Mouse (Mus musculus) midbrain, embryonic 14.5 days (tissue): ENCODE measurements around the gene Gm20388. TPM values are rescaled to one million over a fixed set of nuclear protein-coding genes. Genes with fewer than 3 reads are reported as not detected.
A peak's percentile ranks its signal among the peaks of the same experiment; 100 is the strongest.
"Not testable (repeated sequence)": the region's sequence is repeated elsewhere in the genome, so short reads cannot be mapped to it uniquely, and the experiment has no call there.

ENCODE experiments used
- ATAC-seq: fragments of 200-750 bp; cut with Nextera tagmentation; 2 replicates; pipeline ENCODE4 v1.8.0; 2017; ENCODE audit warnings: moderate number of reproducible peaks, moderate library complexity; ENCODE audit not compliant: low FRiP score, low TSS enrichment
- DNase-seq: peaks from one replicate; pipeline ENCODE4 v3.0.0-alpha.2; 2015
- H3K27ac ChIP-seq: fragments of 300-500 bp; sonication (generic); replicated peaks from 2 replicates; pipeline ENCODE4 v1.5.1; 2014; ENCODE audit warnings: mild to moderate bottlenecking, low read depth, low read length, moderate library complexity
- H3K27me3 ChIP-seq: fragments of 300-500 bp; sonication (generic); 2 replicates; pipeline ENCODE4 v1.6.1; 2014; ENCODE audit warnings: low read length, control low read depth, mixed read lengths; ENCODE audit not compliant: control insufficient read depth, insufficient read depth
- H3K36me3 ChIP-seq: fragments of 300-500 bp; sonication (generic); 2 replicates; pipeline ENCODE4 v1.6.1; 2014; ENCODE audit warnings: low read length, control low read depth; ENCODE audit not compliant: control insufficient read depth, insufficient read depth
- H3K4me1 ChIP-seq: fragments of 300-500 bp; sonication (generic); 2 replicates; pipeline ENCODE4 v1.6.1; 2014; ENCODE audit warnings: mild to moderate bottlenecking, antibody characterized with exemption, low read length, control low read depth; ENCODE audit not compliant: control insufficient read depth, insufficient read depth
- H3K4me2 ChIP-seq: fragments of 300-500 bp; sonication (generic); 2 replicates; pipeline ENCODE4 v1.6.1; 2014; ENCODE audit warnings: mild to moderate bottlenecking, low read length, moderate library complexity
- H3K4me3 ChIP-seq: fragments of 300-500 bp; sonication (generic); replicated peaks from 2 replicates; pipeline ENCODE4 v1.5.1; 2014; ENCODE audit warnings: low read depth, low read length
- H3K9ac ChIP-seq: fragments of 300-500 bp; sonication (generic); replicated peaks from 2 replicates; pipeline ENCODE4 v1.6.1; 2014; ENCODE audit warnings: mild to moderate bottlenecking, low read length, moderate library complexity
- H3K9me3 ChIP-seq: fragments of 300-500 bp; sonication (generic); 2 replicates; pipeline ENCODE4 v1.6.1; 2016; ENCODE audit warnings: low read length, control low read depth, mixed read lengths; ENCODE audit not compliant: control insufficient read depth
- WGBS: fragments of 180-500 bp; shearing (Covaris S2); extraction: QIAGEN DNeasy Blood & Tissue Kit; methylation state at CpG from one replicate; pipeline ENCODE4 v1.1.7; 2014; 5-methylcytosine and 5-hydroxymethylcytosine counted together
- polyA plus RNA-seq: library from polyadenylated mRNA; unstranded; fragments of >200 nt; fragmentation: Nextera tagmentation; extraction: Ambion mirVana; gene quantifications from 2 replicates; pipeline ENCODE4 v1.2.1, GENCODE M21; 2014

Gm20388 gene
- polyA plus RNA-seq, 1 experiment from 2014 or later, result 4.1 TPM

DNA sequence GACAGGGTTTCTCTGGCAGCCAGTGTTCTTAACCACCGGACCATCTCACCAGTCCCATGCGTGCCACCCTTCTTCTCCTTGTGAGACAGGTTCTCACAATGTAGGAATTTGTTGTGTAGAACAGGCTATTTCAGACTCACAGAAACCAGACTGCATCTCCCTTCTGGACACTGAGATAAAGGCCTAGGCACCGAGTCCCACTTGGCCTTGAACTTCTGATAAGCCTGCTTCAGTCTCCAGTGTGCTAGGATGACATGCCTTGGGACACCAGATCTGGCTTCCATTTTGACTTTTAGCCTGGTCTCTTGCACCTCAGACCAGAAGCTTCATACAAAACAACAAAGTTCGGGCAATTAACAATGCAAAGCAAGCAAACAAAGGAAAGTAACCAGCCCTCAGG, 1678.1 kb downstream of the Gm20388 start:
- ATAC-seq (no peak), DNase-seq (no peak)
- Histone ChIP-seq H3K27me3 (no peaks in the 10 kb centered on the region), H3K9me3 (no peaks in the 10 kb centered on the region), H3K4me3 (no peak overlapping the region), H3K4me2 (no peak overlapping the region), H3K9ac (no peak overlapping the region), H3K4me1 (peaks cover 27% of the 10 kb centered on the region), H3K27ac (no peak overlapping the region), H3K36me3 (peaks cover 4% of the 10 kb centered on the region)
- WGBS, result 92% methylated on average over 4 of the region's 4 CpGs

DNA sequence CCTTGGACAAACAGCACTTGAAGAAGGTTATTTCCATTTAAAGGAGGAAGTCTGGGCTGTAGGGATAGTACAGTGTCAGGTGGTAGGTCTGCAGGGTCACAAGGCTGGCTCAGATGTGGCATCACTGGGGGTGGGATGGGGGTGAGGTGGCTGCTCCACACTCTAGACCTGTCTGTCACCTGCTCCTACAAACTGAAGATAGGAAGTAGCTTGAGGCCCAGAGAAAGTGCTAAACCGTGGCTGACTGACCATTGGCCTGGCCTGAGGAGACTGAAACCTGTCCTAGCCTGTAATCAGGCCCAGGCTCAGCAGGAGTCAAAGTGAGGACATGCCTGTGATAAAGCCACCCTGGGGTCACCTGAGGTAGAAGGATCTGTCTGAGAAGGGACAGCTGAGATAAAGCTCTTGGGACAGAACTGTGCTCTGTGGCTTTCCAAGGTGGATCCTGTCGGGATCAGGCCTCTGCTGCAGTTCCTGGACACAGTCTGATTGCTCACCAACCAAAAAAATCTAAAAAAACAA, 1678.6 kb downstream of the Gm20388 start:
- Histone ChIP-seq H3K4me3 (no peak overlapping the region), H3K27ac (no peak overlapping the region), H3K27me3 (no peaks in the 10 kb centered on the region), H3K4me2 (no peak overlapping the region; the same call in 1 of the 2 replicates), H3K4me1 (peaks cover 27% of the 10 kb centered on the region), H3K9me3 (no peaks in the 10 kb centered on the region), H3K9ac (no peak overlapping the region), H3K36me3 (peaks cover 9% of the 10 kb centered on the region)
- no peak for ATAC-seq
- no peak for DNase-seq
- WGBS, result 38% methylated on average over 2 of the region's 2 CpGs

DNA sequence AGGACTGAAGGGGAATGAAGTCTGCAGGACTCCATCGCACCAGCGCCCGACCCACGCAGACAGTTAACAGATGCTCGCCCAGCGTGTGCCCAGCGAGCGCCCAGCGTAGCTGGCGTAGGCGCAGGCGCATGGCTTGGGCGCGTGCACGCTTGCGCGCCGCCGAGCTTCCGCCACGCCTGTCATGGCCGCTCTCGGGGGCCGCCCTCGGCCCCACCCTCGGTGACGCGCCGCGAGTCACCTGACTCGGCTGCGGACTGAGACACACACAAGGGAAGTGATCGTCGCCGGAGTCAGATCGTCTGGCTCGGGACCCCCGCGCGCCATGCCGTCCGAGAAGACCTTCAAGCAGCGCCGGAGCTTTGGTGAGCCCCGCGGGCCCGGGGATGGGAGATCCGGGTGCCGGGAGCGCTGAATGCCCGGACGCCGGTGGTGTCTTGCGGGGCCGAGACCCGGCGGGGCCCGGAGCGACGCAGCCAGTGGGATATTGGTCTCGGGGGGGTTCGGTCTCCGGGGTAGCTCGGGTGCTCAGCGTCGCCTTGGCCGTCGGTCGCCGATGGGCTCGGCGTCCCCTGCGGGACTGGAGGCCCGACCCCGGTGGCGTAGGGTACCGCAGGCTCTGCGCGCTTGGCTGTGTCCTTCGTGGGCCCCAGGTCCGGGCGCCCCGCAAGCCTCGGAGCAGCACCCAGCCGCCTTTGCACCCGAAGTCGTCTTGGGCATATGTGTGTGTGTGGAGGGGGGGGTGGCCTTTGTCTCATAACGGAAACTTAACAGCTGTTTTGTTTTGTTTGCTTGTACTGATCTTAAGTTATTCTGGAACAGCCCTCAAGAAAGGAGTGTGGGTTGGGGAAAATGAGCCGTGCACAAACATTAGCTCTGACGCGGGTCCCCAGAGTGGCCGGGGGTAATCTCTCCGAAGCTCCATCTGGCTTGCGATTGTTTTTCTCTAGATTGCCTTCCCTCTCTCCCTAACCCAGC, 1679.8 kb downstream of the Gm20388 start, which contains the start of gene Map1lc3b:
TSS of gene Map1lc3b (plus strand) at position 159 of the 975 bp plus-strand sequence.
- peaks cover 20% of the 10 kb centered on the region for H3K36me3 ChIP-seq
- H3K9ac ChIP-seq, result peak within 1 kb of the TSS; percentile 88
- H3K27ac ChIP-seq, result peak within 1 kb of the TSS; percentile 78
- peak; percentile 99 for DNase-seq
- peaks cover 27% of the 10 kb centered on the region for H3K4me1 ChIP-seq
- peak within 1 kb of the TSS; percentile 92 for H3K4me3 ChIP-seq
- no peaks in the 10 kb centered on the region for H3K9me3 ChIP-seq
- H3K27me3 ChIP-seq, result no peaks in the 10 kb centered on the region
- H3K4me2 ChIP-seq, result peak within 1 kb of the TSS; percentile 93
- ATAC-seq, result peak; percentile 86
- under 1% methylated on average over 94 of the region's 94 CpGs for WGBS

DNA sequence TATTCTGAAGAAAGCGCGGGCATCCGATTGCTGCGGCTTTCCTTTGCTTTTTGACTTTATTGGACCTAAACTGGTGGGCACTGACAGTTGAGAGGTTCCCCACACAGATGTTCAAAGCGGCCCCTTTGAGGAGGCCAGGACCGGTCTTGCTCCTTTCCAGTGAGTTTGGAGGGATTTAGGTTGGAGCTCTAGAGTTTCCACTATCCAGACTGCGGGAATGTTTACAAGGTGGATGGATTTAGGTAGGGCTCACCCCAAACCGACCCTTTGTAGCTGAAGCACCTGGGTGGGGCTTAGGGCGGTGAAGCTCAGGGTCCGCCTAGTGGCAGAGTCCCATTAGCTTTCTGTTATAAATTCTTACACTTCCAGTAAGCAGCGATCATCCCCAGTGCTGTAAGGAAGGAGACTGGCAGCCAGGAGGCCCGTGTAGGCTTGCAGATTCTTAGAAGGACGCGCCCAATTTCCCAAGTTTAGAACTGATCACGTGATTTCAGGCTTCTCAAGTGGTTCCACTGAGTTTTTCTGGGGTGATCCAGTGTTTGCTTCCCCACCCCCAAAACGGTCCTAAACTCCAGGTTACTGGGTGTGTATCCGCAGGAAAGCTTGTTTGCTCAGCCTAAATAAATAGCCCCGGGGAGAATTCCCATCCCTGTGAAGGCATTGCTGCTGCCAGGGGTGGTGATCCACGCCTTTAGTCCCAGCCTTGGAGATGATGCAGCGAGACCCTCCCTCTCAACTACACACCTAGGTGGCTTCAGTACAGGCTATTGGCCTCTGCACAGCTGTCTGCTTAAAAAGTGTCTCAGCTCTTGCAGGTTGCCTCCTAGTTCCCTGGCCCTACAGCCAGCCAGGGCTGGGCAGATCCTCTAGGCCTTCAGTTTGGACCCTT, 1680.8 kb downstream of the Gm20388 start:
- H3K9me3 ChIP-seq, result no peaks in the 10 kb centered on the region
- peak overlapping the region; percentile 92 for H3K4me3 ChIP-seq
- peak overlapping the region; percentile 78; the same call in 1 of the 2 replicates for H3K27ac ChIP-seq
- DNase-seq, result peak; percentile 67
- ATAC-seq, result no peak
- H3K36me3 ChIP-seq, result peaks cover 28% of the 10 kb centered on the region
- peaks cover 23% of the 10 kb centered on the region for H3K4me1 ChIP-seq
- 18% methylated on average over 20 of the region's 20 CpGs for WGBS
- peak overlapping the region; percentile 93 for H3K4me2 ChIP-seq
- H3K27me3 ChIP-seq, result no peaks in the 10 kb centered on the region
- peak overlapping the region; percentile 88 for H3K9ac ChIP-seq

DNA sequence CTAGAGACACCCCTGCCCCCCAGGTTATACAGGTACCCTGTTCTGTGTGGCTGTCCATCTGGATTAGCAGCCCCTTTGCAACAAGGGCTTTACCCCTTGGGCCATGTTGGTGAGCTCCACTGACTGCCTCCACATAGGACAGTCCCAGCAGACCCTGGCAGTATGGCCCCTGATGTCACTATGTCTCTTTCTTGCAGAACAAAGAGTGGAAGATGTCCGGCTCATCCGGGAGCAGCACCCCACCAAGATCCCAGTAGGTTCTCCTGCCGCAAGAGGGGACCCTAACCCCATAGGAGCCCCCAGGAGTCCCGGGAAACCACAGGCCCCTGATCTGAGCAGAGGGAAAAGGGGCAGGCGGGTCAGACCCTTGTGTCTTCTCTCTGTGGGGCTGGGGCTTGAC, 1682.7 kb downstream of the Gm20388 start:
- H3K27me3 ChIP-seq, result no peaks in the 10 kb centered on the region
- H3K27ac ChIP-seq, result no peak overlapping the region
- no peak overlapping the region for H3K4me3 ChIP-seq
- H3K9me3 ChIP-seq, result no peaks in the 10 kb centered on the region
- no peak overlapping the region for H3K4me2 ChIP-seq
- no peak overlapping the region for H3K9ac ChIP-seq
- ATAC-seq (no peak), DNase-seq (no peak)
- peaks cover 23% of the 10 kb centered on the region for H3K4me1 ChIP-seq
- 92% methylated on average over 5 of the region's 5 CpGs for WGBS
- H3K36me3 ChIP-seq, result peaks cover 45% of the 10 kb centered on the region

DNA sequence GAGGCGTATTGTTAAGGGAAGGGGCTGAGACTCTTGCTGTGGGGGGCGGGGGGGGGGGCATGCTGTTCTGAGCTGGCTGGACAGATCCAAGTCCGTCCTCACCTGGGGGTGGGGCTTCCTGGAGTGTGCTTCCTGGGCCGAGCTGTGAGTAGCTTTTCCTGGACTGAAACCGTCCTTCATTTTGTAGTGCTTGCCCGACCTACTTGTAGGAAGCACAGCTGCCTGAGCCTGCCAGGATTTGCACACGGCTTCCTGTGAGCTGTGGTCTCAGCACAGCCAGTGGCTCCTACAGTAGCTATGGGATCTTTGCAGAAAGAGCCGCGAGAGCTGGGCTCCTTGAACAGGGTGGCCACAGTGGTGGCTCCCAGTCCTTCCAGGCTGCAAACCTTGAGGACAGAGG, 1683.3 kb downstream of the Gm20388 start:
- DNase-seq, result no peak
- no peaks in the 10 kb centered on the region for H3K27me3 ChIP-seq
- H3K9ac ChIP-seq, result no peak overlapping the region
- H3K4me1 ChIP-seq, result peaks cover 23% of the 10 kb centered on the region
- H3K4me3 ChIP-seq, result no peak overlapping the region
- H3K9me3 ChIP-seq, result no peaks in the 10 kb centered on the region
- ATAC-seq, result no peak
- no peak overlapping the region for H3K4me2 ChIP-seq
- WGBS, result 88% methylated on average over 9 of the region's 9 CpGs
- peaks cover 47% of the 10 kb centered on the region for H3K36me3 ChIP-seq
- no peak overlapping the region for H3K27ac ChIP-seq

DNA sequence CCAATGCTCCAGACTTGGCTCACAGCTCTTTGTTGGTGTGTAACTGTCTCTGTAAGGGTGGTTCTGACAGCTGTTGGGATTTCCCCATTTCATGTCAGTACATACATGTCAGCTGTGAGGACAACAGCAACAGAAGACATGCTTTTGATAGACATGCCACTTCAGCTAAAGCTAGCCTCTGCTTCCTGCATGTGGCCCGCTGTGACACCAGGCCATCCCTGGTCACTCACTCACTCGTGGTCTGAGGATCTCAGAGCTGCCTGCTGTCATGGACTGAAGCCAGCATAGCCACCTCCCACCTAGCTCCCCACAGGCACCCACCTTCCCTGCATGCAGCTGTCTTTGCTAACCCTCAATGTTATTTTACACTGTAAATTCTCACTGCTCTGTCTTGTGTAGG, 1686.9 kb downstream of the Gm20388 start:
- not testable (repeated sequence) for H3K27me3 ChIP-seq, H3K4me3 ChIP-seq, H3K27ac ChIP-seq, H3K9me3 ChIP-seq, H3K4me1 ChIP-seq, H3K4me2 ChIP-seq, H3K9ac ChIP-seq, DNase-seq, ATAC-seq
- peaks cover 82% of the 10 kb centered on the region for H3K36me3 ChIP-seq
- 80% methylated on average over 2 of the region's 2 CpGs for WGBS

DNA sequence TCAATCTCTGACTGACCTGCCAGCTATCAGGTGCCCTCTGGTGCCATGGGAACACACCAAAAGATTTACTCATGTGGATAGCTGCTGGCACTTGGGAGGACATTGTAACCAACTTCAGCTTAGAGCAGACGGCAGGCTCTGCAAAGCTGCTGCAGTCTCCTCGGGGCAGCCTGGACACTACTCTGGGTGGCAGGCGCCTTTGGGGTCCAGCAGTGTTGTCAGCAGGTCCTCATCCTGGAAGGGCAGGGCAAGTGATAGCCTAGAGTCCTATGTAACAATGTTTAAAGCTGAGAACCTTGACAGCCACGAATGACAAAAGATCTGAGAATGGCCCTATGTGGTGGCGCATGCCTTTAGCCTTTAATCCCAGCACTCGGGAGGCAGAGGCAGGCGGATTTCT, 1687.5 kb downstream of the Gm20388 start:
- Histone ChIP-seq H3K36me3 (peaks cover 89% of the 10 kb centered on the region), H3K4me1 (no peaks in the 10 kb centered on the region), H3K4me2 (no peak overlapping the region), H3K9ac (no peak overlapping the region), H3K9me3 (no peaks in the 10 kb centered on the region), H3K27me3 (no peaks in the 10 kb centered on the region), H3K27ac (no peak overlapping the region), H3K4me3 (no peak overlapping the region)
- WGBS, result 91% methylated on average over 7 of the region's 7 CpGs
- ATAC-seq (no peak), DNase-seq (no peak)
